Mouse (Mus musculus) cerebellum, postnatal 4 days (tissue): ENCODE results near the gene Arrdc3.

Source experiments
- DNase-seq, 2 experiments: peaks; one replicate each; pipeline ENCODE4 v3.0.0; 2022; ENCODE audit warnings: low spot score in 2 of 2, mixed read lengths in 1 of 2

The Arrdc3 gene

GRCm38 (mm10) chr13:80921593-80922327, 38.6 kb downstream of the Arrdc3 start:
- DNase-seq = no peak

- DNase-seq = no peak
Measured at GRCm38 (mm10) chr13:80928187-80928586, 45.0 kb downstream of the Arrdc3 start.

- DNase-seq = no peak
Measured at GRCm38 (mm10) chr13:80930030-80930429, 46.8 kb downstream of the Arrdc3 start.

GRCm38 (mm10) chr13:80932816-80933402, 49.7 kb downstream of the Arrdc3 start:
- DNase-seq = no peak

- no peak for DNase-seq
Measured at GRCm38 (mm10) chr13:80936426-80936825, 53.2 kb downstream of the Arrdc3 start.

GRCm38 (mm10) chr13:80939228-80939627, 56.0 kb downstream of the Arrdc3 start:
- DNase-seq = no peak

- no peak for DNase-seq
Measured at GRCm38 (mm10) chr13:80939866-80940265, 56.7 kb downstream of the Arrdc3 start.

- no peak for DNase-seq
Measured at GRCm38 (mm10) chr13:80940421-80940820, 57.2 kb downstream of the Arrdc3 start.

GRCm38 (mm10) chr13:80940860-80941630, 57.9 kb downstream of the Arrdc3 start:
- DNase-seq = no peak

GRCm38 (mm10) chr13:80944532-80944931, 61.3 kb downstream of the Arrdc3 start:
- no peak for DNase-seq
